Mouse (Mus musculus) layer of hippocampus, adult 11-12 months (tissue): ENCODE data around the gene Defb28.

Source experiments
- DNase-seq: peaks from one replicate; pipeline ENCODE4 v3.0.0; 2022; ENCODE audit warnings: low spot score

Gene Defb28

DNA sequence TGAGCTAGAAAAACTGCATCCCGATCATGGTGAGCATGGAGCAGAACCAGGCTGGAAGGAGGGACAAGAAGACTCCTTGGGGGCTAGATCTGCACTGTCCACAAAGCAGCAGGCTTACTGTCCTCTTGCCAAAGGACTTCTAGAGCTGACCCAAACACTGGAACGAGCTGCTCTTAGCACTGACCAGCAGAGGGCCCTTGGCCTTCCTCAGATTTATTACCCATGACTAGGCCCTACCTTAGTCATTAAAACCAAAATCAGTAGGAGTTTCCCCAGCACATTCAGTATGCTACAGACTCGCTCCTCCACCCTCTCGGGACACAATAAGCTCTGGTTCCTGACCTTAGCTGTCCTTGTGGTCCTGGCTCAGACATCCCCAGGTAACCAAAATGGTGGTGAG, at the start of gene Defb28:
Gene Defb28, plus strand, starts transcription at position 275 of the 400 bp plus-strand sequence.
- DNase-seq, result no peak

DNA sequence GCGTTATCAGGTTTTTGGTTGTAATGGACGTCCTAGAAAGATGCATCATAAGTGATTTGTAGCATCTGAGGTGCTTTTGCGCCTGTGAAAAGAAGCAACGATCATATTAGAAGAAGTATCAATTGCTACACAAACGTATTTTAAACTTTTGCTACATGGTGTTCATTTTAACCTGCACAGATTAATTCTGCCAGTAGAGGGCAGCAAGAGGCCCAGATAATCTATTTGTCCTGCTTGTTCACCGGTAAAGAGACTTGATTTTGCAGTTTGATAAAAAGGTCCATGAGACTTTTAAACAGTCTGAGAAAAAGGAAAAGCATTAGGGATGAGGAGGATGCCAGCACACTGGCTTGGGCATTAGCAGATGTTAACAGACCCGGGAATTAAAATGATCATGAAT, 47.1 kb upstream of the Defb28 start:
- peak; percentile 74 for DNase-seq

DNA sequence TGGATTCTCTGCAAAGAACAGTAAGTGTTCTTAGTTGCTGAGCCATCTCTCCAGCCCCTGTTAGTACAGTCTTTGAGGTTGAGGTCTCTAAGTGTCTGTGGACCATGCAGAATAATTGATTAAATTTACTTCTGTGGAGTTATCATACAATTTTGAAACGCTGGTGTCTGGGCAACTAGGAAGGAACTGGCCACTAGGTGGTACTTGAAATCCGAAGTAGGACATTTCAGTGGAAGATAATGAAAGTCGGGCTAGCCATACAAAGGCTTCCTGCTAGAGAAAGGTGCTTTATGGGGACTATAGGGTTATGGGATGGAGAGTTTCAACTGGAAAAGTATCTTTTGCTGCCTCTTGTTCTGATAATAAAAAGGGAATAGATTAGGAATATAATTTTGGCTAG, 45.6 kb upstream of the Defb28 start:
- no peak for DNase-seq

- no peak for DNase-seq
Measured at GRCm38 (mm10) chr2:152476763-152477162, 41.3 kb upstream of the Defb28 start, which contains the start of gene Defb20. Gene Defb20, plus strand, starts transcription at chr2:152477063.

- no peak for DNase-seq
Measured at GRCm38 (mm10) chr2:152480881-152481280, 37.2 kb upstream of the Defb28 start.

DNA sequence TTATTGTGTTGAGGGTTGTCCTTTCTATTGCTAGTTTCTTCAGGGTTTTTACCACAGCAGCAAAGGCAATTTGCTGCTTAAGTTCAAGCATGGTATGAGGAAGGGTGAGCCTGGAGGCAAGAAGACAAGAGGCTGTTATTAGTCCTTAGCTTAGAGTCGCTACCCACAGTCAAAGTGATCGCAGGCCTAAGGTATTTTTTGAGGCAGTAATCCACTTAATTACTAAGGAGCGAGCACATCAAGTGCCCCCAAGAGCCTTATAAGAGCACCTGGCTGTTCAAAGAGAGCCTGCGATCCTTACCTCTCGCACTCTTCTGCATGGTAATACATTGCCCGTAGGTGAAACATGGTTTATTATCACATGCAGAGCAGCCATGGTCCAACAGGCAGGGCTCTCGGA, 36.3 kb upstream of the Defb28 start:
- DNase-seq, result no peak

- DNase-seq, result no peak
Measured at GRCm38 (mm10) chr2:152487024-152487423, 31.0 kb upstream of the Defb28 start.

- no peak for DNase-seq
Measured at GRCm38 (mm10) chr2:152490038-152490437, 28.0 kb upstream of the Defb28 start, which contains the start of gene Defb22. Gene Defb22, minus strand, starts transcription at chr2:152490138.

- DNase-seq, result no peak
Measured at GRCm38 (mm10) chr2:152493151-152493550, 24.9 kb upstream of the Defb28 start.

- DNase-seq, result no peak
Measured at GRCm38 (mm10) chr2:152498020-152498419, 20.0 kb upstream of the Defb28 start.

DNA sequence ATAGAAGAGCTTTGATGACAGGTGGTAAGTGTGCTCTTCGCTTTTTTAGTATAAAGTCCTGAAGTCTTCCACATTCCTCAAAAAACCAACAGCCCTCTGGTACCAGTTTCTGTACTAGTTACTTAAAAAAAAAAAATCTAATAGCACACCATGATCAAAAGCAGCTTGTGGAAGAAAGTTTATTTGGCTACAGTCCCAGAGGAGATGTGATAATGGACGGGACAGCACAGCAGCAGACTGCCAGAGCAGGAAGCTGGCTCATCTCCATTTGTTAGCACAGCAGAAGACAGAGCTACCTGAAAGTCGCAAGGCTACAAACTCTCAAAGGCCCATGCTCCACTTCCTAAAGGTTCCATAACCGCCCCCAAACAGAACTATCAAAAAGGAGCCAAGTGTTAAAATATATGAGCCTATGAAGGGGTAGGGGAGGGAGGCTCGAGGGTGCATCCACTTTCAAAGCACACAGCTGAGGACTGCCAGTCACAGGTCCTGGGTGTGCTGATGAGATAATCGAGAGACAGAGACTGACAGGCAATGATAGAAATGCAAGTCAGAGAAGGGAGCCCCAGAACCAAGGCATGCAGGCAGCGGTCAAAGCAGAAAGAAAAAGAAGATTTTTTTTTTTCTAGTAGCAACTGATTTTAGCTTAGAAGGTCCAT, 17.7 kb upstream of the Defb28 start:
- DNase-seq, result no peak

DNA sequence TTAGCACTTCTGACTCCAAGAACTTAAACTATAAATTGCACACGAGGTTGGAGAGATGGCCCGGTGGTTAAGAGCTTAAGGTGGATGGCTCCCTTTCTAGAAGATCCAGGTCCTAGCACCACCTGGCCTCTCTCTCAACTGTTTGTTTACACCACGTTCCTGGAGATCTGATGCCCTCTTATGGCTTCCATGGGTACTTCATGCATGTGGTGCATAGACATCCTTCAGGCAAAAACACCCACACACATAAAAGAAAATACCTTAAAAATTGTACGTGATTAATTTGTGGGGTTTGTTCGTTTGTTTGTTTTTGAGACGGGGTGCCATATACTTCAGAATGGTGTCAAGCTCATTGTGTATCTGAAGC, 17.2 kb upstream of the Defb28 start:
- DNase-seq, result no peak

GRCm38 (mm10) chr2:152503950-152504349, 14.1 kb upstream of the Defb28 start:
- no peak for DNase-seq

- DNase-seq, result no peak
Measured at GRCm38 (mm10) chr2:152511592-152511991, 6.5 kb upstream of the Defb28 start, which contains the start of gene Defb26. Gene Defb26, minus strand, starts transcription at chr2:152511692.

DNA sequence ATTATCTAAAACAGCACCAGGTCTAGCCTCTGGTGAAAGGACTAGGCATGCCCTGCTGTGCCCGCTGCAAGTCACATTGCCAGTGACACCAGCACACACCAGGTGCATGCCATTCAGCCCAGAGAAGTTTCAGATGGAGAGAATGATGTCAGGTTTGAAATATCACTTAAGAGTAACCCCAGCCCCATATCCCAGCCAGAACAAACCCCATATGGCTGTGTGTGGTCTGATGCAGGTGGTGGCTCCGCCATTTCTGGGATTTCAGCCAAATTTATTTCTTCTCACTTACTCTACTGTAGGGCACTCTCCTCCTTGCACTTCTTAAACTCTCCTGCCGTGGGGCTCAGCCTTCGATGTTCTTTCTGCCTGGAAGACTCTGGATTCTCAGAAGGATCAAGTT, 2.0 kb upstream of the Defb28 start:
- no peak for DNase-seq

DNA sequence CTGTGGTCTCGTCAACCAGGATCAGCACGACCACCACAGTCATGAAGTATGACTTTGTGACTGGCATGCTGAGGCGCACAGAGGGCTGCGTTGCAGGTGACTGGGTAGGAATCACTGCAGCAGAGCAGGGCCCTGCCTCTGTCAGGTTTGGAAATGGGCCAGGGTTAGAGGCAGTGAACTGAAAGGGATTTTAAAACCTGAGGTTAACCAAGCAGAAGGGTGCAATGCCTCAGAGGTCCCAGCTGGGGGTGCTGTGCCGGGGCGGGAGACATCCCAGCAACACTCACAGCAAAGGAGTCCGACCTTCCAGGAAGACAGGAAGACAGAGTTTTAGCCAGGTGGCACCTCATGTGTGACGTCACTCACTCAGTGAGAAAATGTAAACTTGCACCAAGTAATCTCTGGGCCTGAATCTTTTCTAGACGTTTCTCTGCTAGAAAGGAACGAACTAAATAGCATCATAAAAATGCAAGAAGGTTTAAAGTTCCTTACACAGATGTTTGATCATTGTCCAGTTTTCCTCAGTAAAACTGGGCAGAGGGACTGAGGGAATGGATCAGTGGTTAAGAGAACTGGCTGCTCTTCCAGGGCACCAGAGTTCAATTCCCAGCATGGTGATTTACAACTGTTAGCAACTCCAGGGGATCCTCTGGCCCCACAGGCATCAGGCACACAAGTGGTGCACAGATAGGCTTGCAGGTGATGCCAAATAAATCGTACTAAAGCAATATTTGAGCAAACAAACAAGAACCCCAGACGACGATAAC, 22.1 kb downstream of the Defb28 start, which contains the start of gene Defb29:
Gene Defb29, minus strand, starts transcription at position 155 of the 767 bp plus-strand sequence.
- no peak for DNase-seq

DNA sequence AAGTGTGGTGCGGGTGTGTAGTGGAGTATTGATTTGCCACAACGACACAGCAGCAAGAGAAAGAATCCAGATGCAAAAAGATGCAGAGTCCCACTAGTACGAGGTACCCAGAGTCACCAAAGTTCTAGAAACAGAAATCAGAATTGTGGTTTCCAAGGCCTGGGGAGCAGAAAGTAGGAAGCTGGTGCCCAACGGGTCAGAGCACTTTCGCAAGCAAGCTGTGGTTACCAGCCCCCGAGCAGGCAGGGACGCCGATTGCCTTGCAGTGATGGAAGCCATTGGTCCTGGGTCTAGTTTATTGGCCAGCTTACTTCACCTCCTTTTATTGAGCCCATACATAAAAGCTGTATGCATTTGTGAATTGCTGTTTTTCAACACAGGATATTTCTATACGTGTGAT, 23.9 kb downstream of the Defb28 start:
- DNase-seq, result no peak

DNA sequence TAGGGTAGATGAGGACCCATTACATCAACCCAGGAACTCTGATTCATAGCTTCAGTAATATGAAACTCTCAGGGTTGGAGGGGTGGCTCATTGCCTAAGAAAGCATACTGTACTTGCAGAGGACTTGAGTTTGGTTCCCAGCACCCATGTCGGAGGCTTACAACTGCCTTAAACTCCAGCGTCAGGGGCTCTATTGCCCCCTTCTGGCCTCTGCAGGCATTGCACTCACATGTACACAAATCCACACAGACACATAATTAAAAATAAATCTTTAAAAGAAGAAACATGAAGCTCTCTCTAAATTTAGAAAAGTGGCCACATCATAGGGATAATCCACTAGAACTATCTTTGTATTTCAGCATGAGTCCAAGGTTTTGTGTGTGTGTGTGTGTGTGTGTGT, 24.8 kb downstream of the Defb28 start:
- DNase-seq, result no peak

DNA sequence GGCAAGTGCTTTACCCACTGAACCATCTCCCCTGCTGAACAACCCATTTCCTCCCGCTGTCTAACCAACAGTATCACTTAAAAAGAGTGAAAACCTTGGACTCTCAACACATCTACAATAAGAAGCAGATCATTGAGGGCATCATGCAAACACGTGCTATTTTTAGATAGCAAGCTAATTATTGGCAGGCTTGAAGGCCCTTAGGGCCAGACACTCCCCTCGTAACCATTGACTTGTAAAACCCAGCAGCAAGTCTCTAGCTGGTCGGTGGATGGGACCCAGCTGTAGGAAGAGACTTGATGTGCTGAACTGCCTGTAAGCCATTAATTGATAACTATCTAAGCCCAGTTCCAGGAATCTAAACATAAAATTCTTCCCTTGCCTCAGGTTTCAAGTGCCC, 25.4 kb downstream of the Defb28 start:
- no peak for DNase-seq

DNA sequence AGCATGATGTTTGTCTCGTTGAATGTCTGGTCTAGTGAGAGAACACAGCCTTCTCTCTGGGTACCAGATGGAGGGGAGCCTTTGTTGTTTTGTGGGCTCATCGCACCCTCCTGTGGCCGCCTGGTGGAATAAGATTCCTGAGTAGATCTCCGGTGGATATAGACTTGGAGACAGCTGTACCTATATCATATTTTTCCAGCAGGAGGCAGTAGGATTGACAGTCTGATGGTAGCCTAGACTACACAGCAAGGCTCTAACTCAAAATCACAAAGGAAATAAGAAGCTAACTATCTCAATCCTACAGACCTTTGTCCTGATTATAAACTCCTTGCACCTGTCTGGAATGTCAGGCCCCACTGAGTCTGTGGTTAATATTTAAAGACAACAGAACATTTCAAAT, 26.6 kb downstream of the Defb28 start:
- DNase-seq, result peak; percentile 76

DNA sequence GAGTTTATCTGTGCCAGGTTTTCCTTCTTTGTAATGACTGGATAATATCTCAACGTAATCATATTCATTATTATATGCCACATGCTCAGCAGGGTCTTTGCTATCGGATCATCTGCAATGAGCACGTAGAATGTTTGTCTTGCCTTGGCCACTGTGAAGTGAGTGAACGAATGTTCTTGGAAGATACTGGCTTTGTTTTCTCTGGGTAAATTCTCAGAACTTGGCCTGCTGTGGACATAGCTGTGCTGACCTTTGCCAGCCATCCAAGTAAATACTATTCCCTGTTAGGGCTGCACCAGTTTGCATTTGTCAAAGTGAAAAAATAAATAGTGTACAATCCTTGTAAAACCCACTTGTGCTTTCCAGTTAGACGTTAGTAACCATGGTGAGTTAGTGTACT, 30.1 kb downstream of the Defb28 start:
- no peak for DNase-seq

DNA sequence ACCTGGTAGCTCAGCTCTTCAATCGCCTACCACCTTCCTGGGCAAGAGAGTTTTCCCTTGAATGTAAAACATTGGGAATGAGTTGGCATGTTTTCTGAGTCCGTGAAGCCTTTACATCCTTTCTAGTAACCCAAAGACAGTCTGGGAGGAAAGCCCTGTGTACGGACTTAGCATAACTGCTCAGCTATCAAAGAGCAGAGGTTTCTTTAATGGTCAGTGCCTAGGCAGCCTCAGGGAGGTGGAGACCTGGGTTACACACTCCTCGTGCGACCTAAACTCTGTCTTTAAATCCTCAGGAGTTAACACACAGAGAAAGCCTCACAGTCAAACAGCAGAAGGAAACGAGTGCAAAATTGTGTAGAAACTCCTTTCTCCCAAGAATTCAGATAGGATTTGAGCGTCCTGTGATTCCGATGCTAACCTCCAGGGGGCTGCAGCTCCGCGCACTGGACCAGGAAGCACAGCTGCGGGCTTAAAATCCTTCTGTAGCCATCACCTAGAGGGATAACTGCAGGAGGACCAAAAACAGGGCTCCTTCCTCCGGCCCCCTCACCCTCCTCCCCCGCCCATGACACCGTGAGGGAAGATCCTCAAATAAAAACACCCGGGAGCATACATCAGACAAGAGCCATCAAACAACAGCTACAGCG, 35.8 kb downstream of the Defb28 start:
- peak; percentile 55 for DNase-seq

DNA sequence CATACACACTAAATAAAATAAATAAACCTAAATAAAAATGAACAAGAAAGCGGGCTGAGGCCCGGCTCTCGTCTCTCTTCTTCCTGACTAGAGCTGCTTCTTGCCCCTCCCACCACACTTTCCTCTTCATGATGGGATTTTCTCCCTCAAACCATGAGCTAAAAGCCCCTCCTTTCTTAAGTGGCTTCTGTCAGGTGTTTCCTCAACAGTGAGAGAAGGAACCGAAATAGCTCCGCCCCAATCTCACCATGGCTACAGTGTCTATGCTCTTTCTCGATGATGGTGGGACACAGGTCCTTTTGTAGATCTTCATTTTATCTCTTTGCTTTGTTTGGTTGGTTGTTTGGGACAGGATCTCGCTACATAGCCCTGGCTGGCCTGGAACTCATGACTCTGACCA, 38.6 kb downstream of the Defb28 start:
- no peak for DNase-seq
